Mouse (Mus musculus): ENCODE measurements at regions not wholly inside any gene's neighbourhood (a gene's known extent, or its start where the extent isn't known, plus 50 kb on each side); places are given as distances from the start of the nearest gene placed in this dataset.

- DNase-seq (ENCODE audit: low read depth), result peak; percentile 1
Measured at GRCm38 (mm10) chrX:44228847-44229246, 139.3 kb downstream of the Dcaf12l2 start.
